In the genomic region with DNA sequence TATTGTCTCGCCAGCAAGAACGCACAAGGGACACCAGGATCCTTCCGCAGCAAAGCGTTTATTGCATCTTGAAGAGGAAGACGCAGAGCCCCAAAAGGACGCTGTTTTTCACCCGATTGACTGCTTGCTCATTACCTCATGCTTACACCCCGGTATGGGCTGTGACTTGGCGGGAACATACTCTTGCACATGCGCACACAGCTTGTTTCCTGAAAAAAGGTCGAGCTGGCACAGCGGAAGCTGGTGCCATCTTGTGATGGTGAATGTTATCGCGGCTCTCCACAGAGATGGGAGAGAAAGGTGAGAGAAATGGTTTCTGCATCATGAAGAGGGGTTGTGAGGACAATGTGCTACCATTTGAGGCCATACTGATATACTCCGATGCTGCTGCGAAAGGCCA, we compare ENCODE assay signal across 31 mouse cellular contexts. TPM values are rescaled to one million over a fixed set of nuclear protein-coding genes. Genes with fewer than 3 reads are reported as not detected.
"Had no signal": no experiment of that assay in that cellular context is flagged by ENCODE, and none has a peak within 500 bp of the region (broad histone marks: within the 10 kb centered on the region; RNA-seq: fewer than 3 reads in every experiment).

No protein-coding gene starts in this region.

- H3K4me2 ChIP-seq: heart, embryonic 12.5 days; hindbrain, embryonic 12.5 days; hindbrain, embryonic 14.5 days; intestine, embryonic 15.5 days; limb, embryonic 12.5 days; liver, embryonic 12.5 days had no signal

- H3K27me3 ChIP-seq: heart, embryonic 12.5 days; hindbrain, embryonic 12.5 days; intestine, embryonic 15.5 days; limb, embryonic 12.5 days; liver, embryonic 12.5 days had no signal

- H3K4me3 ChIP-seq: heart, adult 2 months; heart, embryonic 12.5 days; hindbrain, embryonic 12.5 days; intestine, embryonic 15.5 days; layer of hippocampus, adult 2 months; left cerebral cortex, adult 2 months; limb, embryonic 10.5 days; limb, embryonic 12.5 days; liver, embryonic 12.5 days had no signal

- ATAC-seq: hindbrain, embryonic 16.5 days; inflammation-experienced regulatory T-cells, adult 6 months; intestine, embryonic 15.5 days; intestine, postnatal 0 days; liver, embryonic 12.5 days had no signal

- DNase-seq: gastrocnemius, postnatal 14 days; gastrocnemius, postnatal 36 days; heart, adult 11 months; heart, adult 2 months; heart, postnatal 10 days; kidney, adult 18-20 months; kidney, adult 8-10 months; kidney, postnatal 10 days; kidney, postnatal 25 days; kidney, postnatal 4 days had no signal

- H3K9me3 ChIP-seq: hindbrain, embryonic 12.5 days; intestine, embryonic 15.5 days; limb, embryonic 10.5 days; limb, embryonic 12.5 days had no signal

- H3K9ac ChIP-seq: heart, embryonic 12.5 days; hindbrain, embryonic 12.5 days; hindbrain, embryonic 14.5 days; intestine, embryonic 15.5 days; limb, embryonic 12.5 days; liver, embryonic 12.5 days; liver, embryonic 14.5 days had no signal

- H3K27ac ChIP-seq: heart, adult 2 months; hindbrain, embryonic 12.5 days; hindbrain, embryonic 14.5 days; intestine, embryonic 15.5 days; layer of hippocampus, adult 2 months; left cerebral cortex, adult 2 months; limb, embryonic 10.5 days; limb, embryonic 12.5 days; liver, embryonic 12.5 days; liver, embryonic 14.5 days had no signal

- H3K36me3 ChIP-seq: heart, embryonic 12.5 days; hindbrain, embryonic 12.5 days; intestine, embryonic 15.5 days; limb, embryonic 10.5 days; limb, embryonic 12.5 days; liver, embryonic 12.5 days had no signal

- H3K4me1 ChIP-seq: heart, embryonic 12.5 days; hindbrain, embryonic 12.5 days; intestine, embryonic 15.5 days; limb, embryonic 10.5 days; limb, embryonic 12.5 days; liver, embryonic 12.5 days had no signal

RNA-seq across cellular contexts. Expression of gene Olfr1124, which starts 7.7 kb away (rescaled TPM):
- polyA plus RNA-seq: gonadal fat pad, adult 2 months; heart, adult 2 months; heart, embryonic 12.5 days; heart, embryonic 14.5 days; heart, embryonic 16.5 days; hindbrain, embryonic 14.5 days; hindbrain, embryonic 16.5 days; intestine, embryonic 15.5 days; intestine, postnatal 0 days; kidney, embryonic 14.5 days; limb, embryonic 14.5 days; liver, adult 2 months; liver, embryonic 14.5 days; liver, embryonic 16.5 days had no signal

RNA-seq across cellular contexts. Expression of gene Olfr1126, which starts 16.0 kb away (rescaled TPM):
- polyA plus RNA-seq: gonadal fat pad, adult 2 months; heart, adult 2 months; heart, embryonic 12.5 days; heart, embryonic 14.5 days; heart, embryonic 16.5 days; hindbrain, embryonic 12.5 days; hindbrain, embryonic 14.5 days; hindbrain, embryonic 16.5 days; inflammation-experienced regulatory T-cells, adult 6 months; intestine, embryonic 15.5 days; intestine, postnatal 0 days; kidney, embryonic 14.5 days; kidney, embryonic 16.5 days; limb, embryonic 10.5 days; limb, embryonic 12.5 days; limb, embryonic 14.5 days; liver, adult 2 months; liver, embryonic 12.5 days; liver, embryonic 14.5 days; liver, embryonic 16.5 days had no signal

RNA-seq across cellular contexts. Expression of gene Olfr1123, which starts 21.3 kb away (rescaled TPM):
- polyA plus RNA-seq: gonadal fat pad, adult 2 months; heart, adult 2 months; heart, embryonic 12.5 days; heart, embryonic 14.5 days; heart, embryonic 16.5 days; hindbrain, embryonic 12.5 days; hindbrain, embryonic 14.5 days; hindbrain, embryonic 16.5 days; inflammation-experienced regulatory T-cells, adult 6 months; intestine, embryonic 15.5 days; intestine, postnatal 0 days; kidney, embryonic 14.5 days; kidney, embryonic 16.5 days; limb, embryonic 10.5 days; limb, embryonic 12.5 days; limb, embryonic 14.5 days; liver, adult 2 months; liver, embryonic 12.5 days; liver, embryonic 14.5 days; liver, embryonic 16.5 days had no signal

RNA-seq across cellular contexts. Expression of gene Olfr1122, which starts 52.1 kb away (rescaled TPM):
- polyA plus RNA-seq: gonadal fat pad, adult 2 months; heart, adult 2 months; heart, embryonic 12.5 days; heart, embryonic 14.5 days; heart, embryonic 16.5 days; hindbrain, embryonic 12.5 days; hindbrain, embryonic 14.5 days; hindbrain, embryonic 16.5 days; inflammation-experienced regulatory T-cells, adult 6 months; intestine, embryonic 15.5 days; intestine, postnatal 0 days; kidney, embryonic 14.5 days; kidney, embryonic 16.5 days; limb, embryonic 10.5 days; limb, embryonic 12.5 days; limb, embryonic 14.5 days; liver, adult 2 months; liver, embryonic 12.5 days; liver, embryonic 14.5 days; liver, embryonic 16.5 days had no signal

RNA-seq across cellular contexts. Expression of gene Pramel7, which starts 59.2 kb away (rescaled TPM):
- polyA plus RNA-seq: gonadal fat pad, adult 2 months; heart, adult 2 months; heart, embryonic 12.5 days; heart, embryonic 14.5 days; heart, embryonic 16.5 days; hindbrain, embryonic 12.5 days; hindbrain, embryonic 14.5 days; hindbrain, embryonic 16.5 days; inflammation-experienced regulatory T-cells, adult 6 months; intestine, embryonic 15.5 days; intestine, postnatal 0 days; kidney, embryonic 14.5 days; kidney, embryonic 16.5 days; limb, embryonic 10.5 days; limb, embryonic 12.5 days; limb, embryonic 14.5 days; liver, adult 2 months; liver, embryonic 12.5 days; liver, embryonic 14.5 days; liver, embryonic 16.5 days had no signal
